Mouse (Mus musculus): ENCODE data around the gene 1110008P14Rik.

DNA sequence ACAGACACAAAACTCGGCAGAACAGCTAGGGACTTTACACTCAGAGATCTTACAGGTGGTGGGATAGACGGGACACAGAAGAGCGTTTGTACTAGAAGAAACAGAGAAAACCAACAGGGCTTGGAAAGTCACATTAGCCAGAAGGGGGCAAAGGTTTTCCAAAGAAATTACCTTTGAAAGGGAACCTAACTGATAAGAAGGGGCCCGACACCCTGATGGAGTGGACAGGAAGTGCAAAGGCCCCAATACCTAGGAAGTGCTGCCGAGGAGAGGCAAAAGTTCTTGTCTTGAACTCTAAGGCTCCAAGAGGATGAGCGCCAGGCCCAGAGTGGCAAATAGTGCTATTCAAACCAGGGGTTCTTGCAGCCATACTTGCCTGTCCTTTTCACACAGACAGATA is 27.9 kb downstream of the 1110008P14Rik start:
- no peak for TF ChIP-seq CTCF (IDR thresholded peaks at IDR 0.05; ENCODE audit: control insufficient read depth, insufficient read depth, low read length)
- TF ChIP-seq POLR2A (IDR thresholded peaks at IDR 0.05; ENCODE audit: borderline replicate concordance, control insufficient read depth, low read depth, low read length), result no peak
